ENCODE assay signal across 17 mouse cellular contexts in the genomic region with DNA sequence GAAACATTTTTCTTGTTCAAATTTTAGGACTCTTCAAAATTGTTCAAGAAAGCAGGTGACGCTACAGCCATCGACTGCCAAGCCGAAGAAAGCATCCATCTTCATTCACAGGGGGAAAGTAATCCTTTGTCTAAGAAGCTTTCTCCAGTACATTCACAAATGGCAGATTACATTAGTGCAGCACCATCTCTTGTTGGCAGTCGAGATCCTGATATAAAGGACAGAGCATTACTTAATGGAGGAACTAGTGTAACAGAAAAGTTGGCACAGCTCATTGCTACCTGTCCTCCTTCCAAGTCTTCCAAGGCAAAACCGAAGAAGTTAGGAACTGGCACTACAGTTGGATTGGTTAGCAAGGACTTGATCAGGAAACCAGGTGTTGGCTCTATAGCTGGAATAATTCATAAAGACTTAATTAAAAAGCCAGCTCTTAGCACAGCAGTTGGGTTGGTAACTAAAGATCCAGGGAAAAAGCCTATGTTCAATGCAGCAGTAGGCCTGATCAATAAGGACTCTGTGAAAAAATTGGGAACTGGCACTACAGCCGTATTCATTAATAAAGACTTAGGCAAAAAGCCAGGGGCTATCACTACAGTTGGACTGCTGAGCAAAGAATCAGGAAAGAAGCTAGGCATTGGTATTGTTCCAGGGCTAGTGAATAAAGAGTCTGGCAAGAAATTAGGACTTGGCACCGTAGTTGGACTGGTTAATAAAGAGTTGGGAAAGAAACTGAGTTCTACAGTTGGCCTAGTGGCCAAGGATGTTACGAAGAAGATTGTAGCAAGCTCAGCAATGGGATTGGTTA. TPM values are rescaled to one million over a fixed set of nuclear protein-coding genes. Genes with fewer than 3 reads are reported as not detected.
DNase-seq lines count a peak whose midpoint lies in the region; ATAC-seq and TF ChIP-seq lines count a peak whose summit lies in the region.
"Had no signal": no experiment of that assay in that cellular context is flagged by ENCODE, and none has a peak within 500 bp of the region (broad histone marks: within the 10 kb centered on the region; RNA-seq: fewer than 3 reads in every experiment).

No protein-coding gene starts in this region.

- no peak overlapping the region for H3K4me3 ChIP-seq in hindbrain, postnatal 0 days (ENCODE audit: low read length)
- H3K4me3 ChIP-seq in hindbrain, embryonic 11.5 days (ENCODE audit: low read depth, low read length), result no peak overlapping the region
- H3K4me3 ChIP-seq in midbrain, postnatal 0 days (ENCODE audit: low read depth, low read length), result no peak overlapping the region
- H3K4me3 ChIP-seq in midbrain, embryonic 13.5 days (replicated peaks), result no peak overlapping the region
- H3K4me3 ChIP-seq: erythroblast, embryonic 14.5 days; gastrocnemius, adult 2 months; heart, embryonic 12.5 days had no signal

- H3K4me2 ChIP-seq in hindbrain, postnatal 0 days (ENCODE audit: low read depth, low read length), result no peak overlapping the region
- no peak overlapping the region for H3K4me2 ChIP-seq in hindbrain, embryonic 11.5 days (replicated peaks; ENCODE audit: low read depth, low read length)
- H3K4me2 ChIP-seq in midbrain, postnatal 0 days (ENCODE audit: low read depth, low read length, poor library complexity, severe bottlenecking), result no peak overlapping the region
- no peak overlapping the region for H3K4me2 ChIP-seq in midbrain, embryonic 13.5 days (replicated peaks)
- H3K4me2 ChIP-seq: heart, embryonic 12.5 days; midbrain, embryonic 11.5 days had no signal

- peaks cover 2% of the 10 kb centered on the region; the same call in 1 of the 2 replicates for H3K4me1 ChIP-seq in hindbrain, postnatal 0 days (ENCODE audit: insufficient read depth, low read length)
- H3K4me1 ChIP-seq in hindbrain, embryonic 11.5 days (replicated peaks; ENCODE audit: control insufficient read depth, insufficient read depth, low read length), result no peaks in the 10 kb centered on the region
- H3K4me1 ChIP-seq in midbrain, postnatal 0 days (ENCODE audit: insufficient read depth, low read length), result no peaks in the 10 kb centered on the region
- H3K4me1 ChIP-seq in midbrain, embryonic 13.5 days (replicated peaks), result no peaks in the 10 kb centered on the region
- H3K4me1 ChIP-seq: heart, embryonic 12.5 days had no signal

- WGBS in hindbrain, postnatal 0 days, result 54% methylated on average over 8 of the region's 8 CpGs
- 94% methylated on average over 8 of the region's 8 CpGs for WGBS in hindbrain, embryonic 11.5 days
- WGBS in midbrain, postnatal 0 days, result 73% methylated on average over 8 of the region's 8 CpGs
- 94% methylated on average over 8 of the region's 8 CpGs for WGBS in midbrain, embryonic 13.5 days

- no peaks in the 10 kb centered on the region for H3K9me3 ChIP-seq in hindbrain, postnatal 0 days (ENCODE audit: low read length)
- no peaks in the 10 kb centered on the region for H3K9me3 ChIP-seq in hindbrain, embryonic 11.5 days (ENCODE audit: control insufficient read depth, low read length)
- no peaks in the 10 kb centered on the region for H3K9me3 ChIP-seq in midbrain, postnatal 0 days (ENCODE audit: low read length)
- no peaks in the 10 kb centered on the region for H3K9me3 ChIP-seq in midbrain, embryonic 13.5 days
- H3K9me3 ChIP-seq: heart, embryonic 12.5 days had no signal

- H3K36me3 ChIP-seq in hindbrain, postnatal 0 days (ENCODE audit: insufficient read depth, low read length), result peaks cover 29% of the 10 kb centered on the region; the same call in 1 of the 2 replicates
- H3K36me3 ChIP-seq in hindbrain, embryonic 11.5 days (ENCODE audit: control insufficient read depth, insufficient read depth, low read length), result peaks cover 2% of the 10 kb centered on the region; the same call in 1 of the 2 replicates
- peaks cover 6% of the 10 kb centered on the region; the same call in 1 of the 2 replicates for H3K36me3 ChIP-seq in midbrain, postnatal 0 days (ENCODE audit: insufficient read depth, low read length)
- H3K36me3 ChIP-seq in midbrain, embryonic 13.5 days, result peaks cover 51% of the 10 kb centered on the region

- DNase-seq in cerebellum, adult 9-10 months, result peak; percentile 43
- no peak for DNase-seq in cerebellum, postnatal 25 days
- DNase-seq in hindbrain, postnatal 0 days (ENCODE audit: low spot score), result peak; percentile 76
- no peak for DNase-seq in hindbrain, embryonic 11.5 days (ENCODE audit: low spot score)
- peak; percentile 80 for DNase-seq in midbrain, postnatal 0 days (ENCODE audit: low spot score)
- DNase-seq in gonadal fat pad, adult 2 months (ENCODE audit: low read depth), result peak; percentile 86
- DNase-seq in gastrocnemius, postnatal 25 days, result no peak
- DNase-seq: cerebellum, adult 8-10 months; gastrocnemius, adult 2 months; heart, postnatal 4 days; lung, postnatal 10 days; spleen, adult 18-20 months had no signal

- no peak for ATAC-seq in hindbrain, postnatal 0 days
- no peak for ATAC-seq in hindbrain, embryonic 11.5 days (ENCODE audit: low FRiP score)
- no peak for ATAC-seq in midbrain, postnatal 0 days (ENCODE audit: low FRiP score)
- no peak for ATAC-seq in midbrain, embryonic 13.5 days

- H3K9ac ChIP-seq in hindbrain, postnatal 0 days (replicated peaks; ENCODE audit: low read length), result no peak overlapping the region
- H3K9ac ChIP-seq in hindbrain, embryonic 11.5 days (ENCODE audit: low read depth, low read length), result no peak overlapping the region
- no peak overlapping the region for H3K9ac ChIP-seq in midbrain, postnatal 0 days (replicated peaks; ENCODE audit: low read length, poor library complexity, severe bottlenecking)
- no peak overlapping the region for H3K9ac ChIP-seq in midbrain, embryonic 13.5 days (replicated peaks)
- H3K9ac ChIP-seq: heart, embryonic 12.5 days; liver, embryonic 14.5 days had no signal

- no peaks in the 10 kb centered on the region for H3K27me3 ChIP-seq in hindbrain, postnatal 0 days (ENCODE audit: insufficient read depth, low read length)
- no peaks in the 10 kb centered on the region for H3K27me3 ChIP-seq in hindbrain, embryonic 11.5 days (ENCODE audit: control insufficient read depth, insufficient read depth, low read length)
- H3K27me3 ChIP-seq in midbrain, postnatal 0 days (ENCODE audit: insufficient read depth, low read length), result no peaks in the 10 kb centered on the region
- no peaks in the 10 kb centered on the region for H3K27me3 ChIP-seq in midbrain, embryonic 13.5 days
- H3K27me3 ChIP-seq: heart, embryonic 12.5 days had no signal

- H3K27ac ChIP-seq in hindbrain, postnatal 0 days, result peak overlapping the region; percentile 41; the same call in 1 of the 2 replicates
- H3K27ac ChIP-seq in hindbrain, embryonic 11.5 days (ENCODE audit: low read depth, low read length), result no peak overlapping the region
- H3K27ac ChIP-seq in midbrain, postnatal 0 days (ENCODE audit: low read depth, low read length), result no peak overlapping the region
- no peak overlapping the region for H3K27ac ChIP-seq in midbrain, embryonic 13.5 days
- H3K27ac ChIP-seq: gastrocnemius, adult 2 months; liver, embryonic 14.5 days had no signal

- no peak for TF ChIP-seq CTCF in hindbrain, postnatal 0 days (IDR thresholded peaks at IDR 0.05; ENCODE audit: low read depth)
- TF ChIP-seq CTCF in midbrain, postnatal 0 days (IDR thresholded peaks at IDR 0.05), result no peak

RNA-seq across cellular contexts. Expression of a gene that starts 30.4 kb away (rescaled TPM):
- 53.6 and 69.7 TPM in 2 replicates for total RNA-seq in hindbrain, postnatal 0 days (2014; rRNA removed)
- 117 and 118 TPM in 2 replicates for polyA plus RNA-seq in hindbrain, postnatal 0 days (2015; fragmentation: Nextera tagmentation; extraction: Ambion mirVana)
- polyA plus RNA-seq in hindbrain, embryonic 11.5 days (2014; fragmentation: Nextera tagmentation; extraction: Ambion mirVana), result 145 and 167 TPM in 2 replicates
- total RNA-seq in midbrain, postnatal 0 days (2014; rRNA removed), result 53.5 and 62.3 TPM in 2 replicates
- polyA plus RNA-seq in midbrain, postnatal 0 days (2015; fragmentation: Nextera tagmentation; extraction: Ambion mirVana), result 108 and 111 TPM in 2 replicates
- polyA plus RNA-seq in midbrain, embryonic 13.5 days (2015; fragmentation: Nextera tagmentation; extraction: Ambion mirVana), result 128 and 131 TPM in 2 replicates
- polyA plus RNA-seq in gonadal fat pad, adult 2 months (2012; rRNA removed), result 36.3 and 49.2 TPM in 2 replicates
- 10 to 100 TPM; 65.7 to 75.2 TPM for total RNA-seq in gastrocnemius, postnatal 25 days (2021)

RNA-seq across cellular contexts. Expression of a gene that starts 31.0 kb away (rescaled TPM):
- total RNA-seq in hindbrain, postnatal 0 days (2014; rRNA removed), result 18.3 and 22.1 TPM in 2 replicates
- polyA plus RNA-seq in hindbrain, postnatal 0 days (2015; fragmentation: Nextera tagmentation; extraction: Ambion mirVana), result 14.4 and 16.1 TPM in 2 replicates
- 15.5 and 22.9 TPM in 2 replicates for polyA plus RNA-seq in hindbrain, embryonic 11.5 days (2014; fragmentation: Nextera tagmentation; extraction: Ambion mirVana)
- 25.0 and 29.7 TPM in 2 replicates for total RNA-seq in midbrain, postnatal 0 days (2014; rRNA removed)
- 12.2 and 15.8 TPM in 2 replicates for polyA plus RNA-seq in midbrain, postnatal 0 days (2015; fragmentation: Nextera tagmentation; extraction: Ambion mirVana)
- polyA plus RNA-seq in midbrain, embryonic 13.5 days (2015; fragmentation: Nextera tagmentation; extraction: Ambion mirVana), result 22.2 and 23.0 TPM in 2 replicates
- polyA plus RNA-seq in gonadal fat pad, adult 2 months (2012; rRNA removed), result 10.8 and 11.8 TPM in 2 replicates
- total RNA-seq in gastrocnemius, postnatal 25 days (2021), result 10 to 100 TPM; 22.9 to 23.9 TPM

Comparison
In these comparisons a context has a peak if more than half of its experiments do, and no peak if none do; other contexts are left out.
1. DNase-seq: peak in cerebellum, adult 9-10 months (single experiment), hindbrain, postnatal 0 days (single experiment), midbrain, postnatal 0 days (single experiment) and gonadal fat pad, adult 2 months (single experiment); none in cerebellum, postnatal 25 days (0 of 2), hindbrain, embryonic 11.5 days (single experiment) and gastrocnemius, postnatal 25 days (single experiment).